Mouse (Mus musculus) CD4-positive, CD25-positive, alpha-beta regulatory T cell, adult 2 months (primary cell): ENCODE data around the gene Sec31a.

Experiments used
- DNase-seq: peaks from one replicate; pipeline ENCODE4 v3.0.0-alpha.2; 2012; ENCODE audit warnings: low read depth, low spot score

Gene Sec31a

DNA sequence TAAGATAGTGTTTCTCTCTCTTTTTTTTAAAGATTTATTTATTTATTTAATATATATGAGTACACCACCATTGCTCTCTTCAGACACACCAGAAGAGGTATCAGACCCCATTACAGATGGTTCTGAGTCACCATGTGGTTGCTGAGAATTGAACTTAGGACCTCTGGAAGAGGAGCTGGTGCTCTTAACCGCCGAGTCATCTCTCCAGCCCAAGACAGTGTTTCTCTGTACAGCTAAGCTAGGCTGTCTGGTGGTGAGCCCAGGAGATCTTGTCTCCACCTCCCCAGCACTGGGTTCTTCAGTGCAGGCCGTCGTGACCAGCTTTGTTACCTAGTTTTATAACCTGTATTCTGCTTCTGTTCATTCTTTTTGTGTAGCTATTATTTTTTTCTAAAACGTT, 5.8 kb downstream of the Sec31a start:
- no peak for DNase-seq

DNA sequence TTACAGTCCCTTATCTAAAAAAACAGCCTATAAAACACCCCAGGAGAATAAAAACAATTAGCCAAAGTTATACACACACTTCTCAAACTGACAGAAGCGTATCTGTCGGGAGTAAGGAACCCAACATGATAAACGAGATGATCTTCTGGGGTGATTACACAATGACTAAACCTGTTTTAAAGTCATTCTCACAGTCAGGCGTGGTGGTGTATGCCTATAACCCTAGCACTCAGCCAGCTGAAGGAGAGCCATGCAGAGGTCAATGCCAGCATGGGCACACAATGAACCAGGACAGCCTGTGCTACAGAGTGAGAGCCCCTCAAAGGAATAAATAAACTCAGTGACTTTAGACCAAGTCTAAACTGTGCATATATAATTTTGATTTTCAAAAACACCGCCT, 7.5 kb downstream of the Sec31a start:
- DNase-seq = no peak

DNA sequence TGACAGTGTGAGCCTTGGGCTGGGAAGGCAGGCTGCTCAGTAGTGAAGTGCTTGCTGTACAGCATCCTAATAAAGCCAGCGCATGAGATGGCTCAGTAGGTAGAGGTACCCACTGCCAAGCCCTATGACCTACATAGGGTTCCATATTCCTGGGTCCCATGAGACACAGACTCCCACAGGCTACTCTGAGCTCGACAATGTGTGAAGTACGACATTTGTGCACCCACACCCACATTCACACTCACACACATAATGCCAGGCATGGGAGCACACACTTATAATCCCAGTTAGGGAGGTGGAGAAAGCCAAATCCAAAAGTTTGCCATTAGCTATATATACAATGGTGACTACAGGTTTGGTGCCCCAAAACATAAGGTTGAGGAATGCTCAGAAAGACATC, 19.3 kb downstream of the Sec31a start:
- DNase-seq = no peak

DNA sequence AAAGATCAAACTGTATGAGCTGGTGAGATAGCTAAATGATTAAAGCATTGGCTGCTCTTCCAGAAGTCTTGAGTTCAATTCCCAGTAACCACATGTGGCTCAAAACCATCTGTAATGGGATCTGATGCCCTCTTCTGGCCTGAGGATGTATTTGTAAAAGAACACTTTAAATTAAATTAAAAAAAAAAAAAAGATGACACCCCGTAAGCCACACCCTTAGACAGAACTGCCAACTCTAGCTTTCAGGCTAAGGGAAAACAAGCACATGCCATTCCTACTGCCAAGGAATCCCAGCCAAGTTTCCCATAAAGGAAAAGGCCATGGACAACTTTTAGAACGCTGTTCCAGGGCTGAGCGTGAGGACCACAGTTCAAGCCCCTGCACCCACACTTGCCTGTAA, 22.4 kb downstream of the Sec31a start:
- DNase-seq = peak; percentile 12

DNA sequence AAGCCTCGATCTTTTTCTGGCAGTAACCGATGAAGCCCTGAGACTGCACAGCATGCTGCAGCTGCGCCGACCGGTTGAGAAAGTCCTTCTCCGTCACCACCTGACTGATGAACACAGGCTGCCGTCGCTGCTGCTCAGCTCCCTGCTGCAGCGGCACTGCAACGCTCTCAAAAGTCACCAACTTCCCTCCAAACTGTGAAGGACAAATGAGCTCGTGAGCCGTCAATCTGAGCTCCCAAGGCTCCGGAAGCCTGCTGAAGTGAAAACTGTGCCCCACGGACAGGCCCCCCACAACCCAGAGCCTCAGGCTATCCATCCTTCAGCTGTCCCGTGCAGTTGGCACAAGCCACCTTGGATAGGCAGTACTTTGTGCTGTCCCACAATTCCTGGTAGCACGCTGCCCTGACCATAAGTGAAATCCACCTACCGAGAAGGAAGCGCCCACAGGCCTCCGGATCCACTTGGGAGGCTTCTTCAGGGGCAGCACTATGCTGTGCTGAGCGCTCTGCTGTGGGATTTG, 23.5 kb downstream of the Sec31a start:
- DNase-seq = no peak

DNA sequence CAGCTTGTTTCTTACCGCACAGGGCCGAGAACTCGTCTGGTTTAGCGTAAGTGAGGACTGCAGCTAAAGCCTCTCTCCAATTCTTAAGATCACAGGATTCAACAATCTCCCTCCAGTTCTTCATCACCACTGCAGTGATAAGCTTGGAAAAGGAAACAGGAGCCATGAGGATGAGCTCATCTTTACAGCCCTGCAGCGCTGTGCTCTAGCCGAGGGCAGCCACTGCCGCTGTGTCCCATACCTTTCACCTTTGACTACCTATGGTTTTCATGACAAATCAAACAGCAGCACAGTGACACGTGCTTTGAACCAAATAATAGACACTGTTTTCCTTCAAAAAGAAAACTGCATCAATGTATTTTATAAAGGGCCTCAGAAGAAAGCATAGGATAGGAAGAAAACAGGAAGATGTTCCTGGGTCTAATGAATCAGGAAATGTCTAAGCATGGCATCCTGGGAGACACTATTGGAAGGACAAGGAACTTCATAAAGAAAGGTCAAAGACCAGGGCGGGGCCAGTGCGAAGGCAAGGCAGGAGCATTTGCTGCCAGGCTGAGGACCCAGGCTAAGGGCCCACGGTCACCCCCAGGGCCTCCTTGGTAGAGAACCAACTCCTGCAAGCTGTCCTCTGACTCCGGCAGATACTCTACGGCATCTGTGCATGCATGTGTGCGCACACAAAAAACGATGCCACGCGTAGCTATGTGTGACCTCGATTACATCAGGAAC, 32.1 kb downstream of the Sec31a start:
- no peak for DNase-seq

DNA sequence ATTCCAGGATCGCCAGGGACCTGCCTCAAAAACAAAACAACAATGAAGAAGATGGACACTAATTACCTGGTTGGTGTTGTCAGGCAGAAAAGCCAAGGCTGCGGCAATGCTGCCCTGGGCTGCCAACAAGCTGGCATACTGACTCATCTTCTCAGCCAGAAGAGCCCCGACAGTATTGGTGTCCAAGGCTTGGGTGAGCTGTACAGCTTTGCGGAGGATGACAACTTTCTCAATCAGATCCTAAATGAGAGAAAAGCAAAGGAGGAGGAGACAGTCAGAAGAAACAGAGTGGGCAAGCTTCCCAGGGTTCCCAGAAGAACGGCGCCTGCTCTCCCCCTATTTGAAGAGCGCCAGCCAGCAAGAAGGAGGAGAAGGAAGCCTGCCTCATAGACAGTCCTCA, 34.9 kb downstream of the Sec31a start:
- DNase-seq = no peak

DNA sequence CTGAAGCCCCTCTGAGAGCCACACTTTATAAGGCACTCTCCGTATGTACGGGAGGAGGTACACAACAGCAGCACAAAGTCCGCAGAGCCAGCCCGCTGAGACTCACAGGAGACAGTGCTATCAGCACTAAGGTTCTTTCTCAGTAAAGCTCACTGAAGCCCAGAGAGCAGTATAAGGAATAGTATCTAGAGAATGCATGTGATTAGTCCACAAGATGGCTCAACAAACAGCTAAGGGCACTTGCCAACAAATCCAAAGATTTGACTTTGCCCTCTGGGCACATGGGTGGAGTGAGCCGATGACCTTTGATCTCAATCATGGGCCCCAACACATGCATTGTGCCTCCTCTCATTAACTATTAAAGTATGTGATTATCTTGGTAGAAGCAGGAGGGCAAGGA, 35.8 kb downstream of the Sec31a start:
- no peak for DNase-seq

DNA sequence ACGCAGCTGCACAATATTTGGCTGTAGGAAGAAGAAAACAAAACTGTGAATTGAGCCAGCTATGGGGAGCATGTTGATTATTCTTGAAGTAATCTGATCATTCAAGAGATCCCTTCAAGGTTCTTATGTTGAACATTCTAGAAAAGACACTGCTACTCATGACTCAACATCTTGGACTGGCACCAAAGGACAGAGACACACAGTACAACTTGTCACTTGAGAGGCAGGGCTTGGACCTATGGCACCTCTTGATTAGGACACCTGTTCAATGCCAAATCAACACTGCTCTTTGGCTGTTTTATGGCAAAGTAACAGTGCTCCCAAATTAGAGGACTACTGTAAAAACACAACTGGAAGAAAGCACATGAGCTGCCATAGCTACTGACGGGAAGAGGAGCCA, 37.1 kb downstream of the Sec31a start:
- no peak for DNase-seq

DNA sequence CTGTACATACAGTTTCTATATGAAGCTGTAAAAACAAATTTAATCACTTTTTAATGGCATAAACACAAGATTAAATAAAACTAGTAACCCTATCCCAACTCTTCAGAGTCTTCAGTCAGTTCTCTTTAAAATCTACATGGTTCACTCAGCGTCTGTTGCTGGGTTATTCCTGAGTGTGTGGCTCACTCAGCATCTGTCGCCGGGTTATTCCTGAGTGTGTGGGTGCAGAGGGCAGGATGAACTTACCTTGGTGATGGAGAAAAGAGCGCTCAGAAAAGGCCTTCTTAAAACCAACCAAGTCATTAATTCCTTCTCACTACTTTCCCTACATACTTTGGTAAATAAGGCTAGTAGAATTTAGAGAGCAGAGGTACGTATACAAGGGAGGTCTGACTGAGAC, 37.8 kb downstream of the Sec31a start:
- DNase-seq = no peak

DNA sequence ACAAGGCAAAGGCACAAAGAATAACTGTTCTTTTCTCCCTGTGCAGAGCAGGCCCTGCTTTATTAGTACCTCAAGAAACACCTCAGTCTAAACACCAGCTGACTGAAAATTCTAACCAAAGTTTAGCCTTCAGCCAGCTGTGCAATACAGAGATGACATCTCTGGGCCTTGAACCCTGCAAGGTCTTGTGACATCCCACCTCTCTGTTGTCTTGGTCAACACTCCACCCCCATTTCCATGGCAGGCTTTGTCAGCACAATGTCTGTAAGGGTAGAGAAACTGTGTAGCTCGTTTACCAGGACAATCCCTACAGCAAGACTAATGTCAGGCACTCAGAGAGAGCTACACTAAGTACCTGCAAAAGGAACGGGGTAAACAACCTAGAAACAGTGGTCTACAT, 38.7 kb downstream of the Sec31a start:
- DNase-seq = no peak

DNA sequence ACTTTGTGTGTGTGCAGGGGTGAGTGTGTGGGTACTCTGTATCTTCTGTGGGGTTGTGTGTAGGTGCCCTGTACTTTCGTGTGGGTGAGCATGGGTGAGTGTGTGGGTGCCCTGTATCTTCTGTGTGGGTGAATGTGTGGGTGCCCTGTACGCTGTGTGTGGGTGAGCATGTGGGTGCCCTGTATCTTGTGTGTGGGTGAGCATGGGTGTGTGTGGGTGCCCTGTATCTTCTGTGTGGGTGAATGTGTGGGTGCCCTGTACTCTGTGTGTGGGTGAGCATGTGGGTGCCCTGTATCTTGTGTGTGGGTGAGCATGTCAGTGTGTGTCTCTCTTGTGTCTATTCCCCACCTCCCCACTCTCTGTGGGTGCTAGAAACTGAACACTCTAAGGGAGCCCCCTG, 41.3 kb downstream of the Sec31a start:
- no peak for DNase-seq

DNA sequence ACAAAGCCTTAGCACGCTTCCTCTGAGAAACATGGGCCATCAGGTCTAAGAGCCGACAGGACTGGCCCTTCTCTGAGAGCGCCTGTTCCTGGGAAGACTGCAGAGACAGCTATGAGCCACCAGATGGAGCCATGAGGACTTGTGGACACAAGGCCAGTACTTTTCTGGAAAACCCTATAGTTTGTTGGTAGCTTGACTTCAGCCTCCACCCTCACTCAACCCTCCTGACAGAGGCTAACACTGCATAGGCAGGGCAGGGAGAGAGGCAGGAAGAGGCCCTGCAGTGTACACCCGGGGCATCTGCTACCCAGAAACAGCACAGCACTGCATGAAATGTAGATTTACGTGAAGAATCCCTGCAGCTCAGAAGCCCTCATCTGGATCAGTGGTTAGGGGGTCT, 42.1 kb downstream of the Sec31a start:
- peak; percentile 64 for DNase-seq

DNA sequence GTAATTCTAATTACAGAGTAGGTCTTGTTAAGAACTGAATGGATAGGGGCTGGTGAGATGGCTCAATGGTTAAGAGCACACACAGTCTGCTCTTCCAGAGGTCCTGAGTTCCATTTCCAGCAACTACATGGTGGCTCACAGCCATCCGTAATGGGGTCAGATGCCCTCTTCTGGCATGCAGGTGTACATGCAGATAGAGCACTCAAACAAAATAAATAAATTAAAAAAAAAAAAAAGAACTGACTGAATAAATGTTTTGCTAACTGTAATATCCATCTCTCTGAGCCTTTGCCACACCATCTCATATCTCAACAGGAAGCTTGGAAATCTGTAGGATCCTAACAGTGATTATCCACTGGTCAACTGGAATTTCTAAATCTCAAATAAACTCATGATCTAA, 45.1 kb downstream of the Sec31a start:
- peak; percentile 19 for DNase-seq

DNA sequence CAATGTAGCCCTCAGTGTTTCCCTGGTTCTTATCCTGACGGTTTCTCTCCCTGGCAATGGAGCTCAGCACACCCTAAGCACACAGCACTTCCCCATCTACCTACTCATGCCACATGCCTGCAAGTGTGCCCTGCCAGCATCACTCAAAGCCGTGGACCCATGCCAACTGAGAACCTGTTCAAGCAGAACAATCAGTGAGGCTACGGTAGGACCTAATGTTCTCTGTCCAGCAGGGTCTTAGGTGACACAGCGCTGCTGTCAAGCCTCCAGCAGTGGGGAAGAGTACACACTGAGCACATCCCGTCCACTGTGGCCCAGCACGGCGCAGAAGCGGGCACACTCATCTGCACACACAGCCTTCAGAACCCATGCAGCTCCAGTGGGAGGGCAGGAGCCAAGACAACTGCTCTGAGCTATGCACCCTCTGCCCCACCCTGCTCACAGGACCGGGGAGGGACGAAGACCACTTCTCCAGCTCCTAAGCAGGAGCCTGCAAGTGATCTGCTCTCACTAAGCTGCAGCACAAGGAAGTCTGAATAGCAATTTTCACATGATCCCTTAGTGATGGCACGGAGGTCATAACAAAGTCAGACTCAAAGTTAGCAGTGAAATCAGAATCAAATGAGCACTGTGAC, 46.1 kb downstream of the Sec31a start:
- DNase-seq = no peak

DNA sequence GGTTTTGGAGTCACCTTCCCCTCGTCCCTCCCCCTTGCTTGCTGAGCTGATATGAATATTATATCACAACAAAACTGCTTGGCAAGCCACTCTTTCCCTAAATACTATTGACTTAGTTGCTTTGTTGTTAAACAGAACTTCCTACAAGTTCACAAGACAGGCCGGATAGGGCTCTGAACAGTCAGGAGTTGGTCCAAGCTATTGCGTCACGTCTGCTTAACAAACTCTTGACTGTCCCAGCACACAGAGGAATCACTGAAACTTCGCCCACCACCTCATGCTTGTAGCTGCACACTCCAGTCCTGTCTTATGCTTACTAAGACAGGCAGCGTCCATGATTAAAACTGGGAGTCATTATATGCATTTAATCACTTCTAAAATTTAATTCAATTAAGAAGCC, 46.9 kb downstream of the Sec31a start:
- no peak for DNase-seq

DNA sequence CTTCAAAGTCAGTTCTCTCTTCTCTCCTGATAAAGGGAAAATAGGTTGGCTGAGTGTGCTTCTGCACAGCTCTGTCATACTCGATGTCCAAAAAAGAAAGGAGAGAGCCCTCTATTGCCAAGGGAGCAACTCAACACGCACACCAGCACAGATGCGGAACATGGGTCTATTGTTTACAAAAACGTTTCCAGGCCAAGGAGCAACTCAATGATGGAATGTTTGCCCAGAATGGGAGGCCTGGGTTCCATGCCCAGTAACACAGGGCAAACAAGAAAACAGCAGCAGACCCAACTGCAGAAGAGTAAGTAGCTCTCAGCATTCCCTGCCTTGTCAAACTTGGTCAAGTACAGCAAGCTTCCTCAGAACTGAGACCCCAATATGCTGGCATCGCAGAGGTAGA, 47.5 kb downstream of the Sec31a start:
- no peak for DNase-seq

DNA sequence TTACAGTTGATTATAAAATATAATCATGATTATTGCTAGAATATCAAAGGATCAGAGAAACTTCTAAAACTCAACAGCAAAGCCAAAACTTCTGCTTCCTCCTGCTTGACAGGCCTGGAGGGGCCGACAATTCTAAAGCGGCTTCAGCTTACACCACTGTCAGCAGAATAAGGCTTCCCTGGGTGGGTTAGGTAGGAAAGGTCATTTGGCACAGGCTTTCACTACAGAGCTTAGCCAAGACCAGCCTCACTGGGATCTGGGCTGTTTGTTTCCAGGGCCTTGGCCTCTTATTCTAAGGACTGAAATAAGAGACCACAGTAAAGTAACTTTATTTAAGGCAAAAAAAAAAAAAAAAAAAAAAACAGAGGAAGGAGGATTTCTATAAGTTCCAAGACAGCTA, 49.0 kb downstream of the Sec31a start:
- DNase-seq = no peak

DNA sequence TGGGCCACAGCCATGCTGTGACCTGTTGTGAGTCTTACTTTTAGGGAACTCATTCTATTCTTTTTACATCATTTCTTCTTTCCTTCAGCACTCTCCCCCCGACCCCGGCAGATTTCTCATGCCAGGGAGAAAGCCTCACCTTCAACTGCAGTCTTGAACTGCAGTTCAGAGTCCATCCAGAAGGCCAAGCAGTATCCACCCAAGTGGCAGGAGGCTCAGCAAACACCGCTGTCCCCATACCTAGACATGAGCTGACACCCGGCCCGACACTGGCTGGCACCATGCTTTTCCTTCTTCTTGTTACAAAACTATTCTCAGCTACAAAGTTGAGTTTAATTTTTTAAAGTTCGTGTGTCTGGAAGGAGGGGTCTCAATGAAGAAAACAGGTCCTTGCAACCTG, 55.7 kb downstream of the Sec31a start:
- no peak for DNase-seq

DNA sequence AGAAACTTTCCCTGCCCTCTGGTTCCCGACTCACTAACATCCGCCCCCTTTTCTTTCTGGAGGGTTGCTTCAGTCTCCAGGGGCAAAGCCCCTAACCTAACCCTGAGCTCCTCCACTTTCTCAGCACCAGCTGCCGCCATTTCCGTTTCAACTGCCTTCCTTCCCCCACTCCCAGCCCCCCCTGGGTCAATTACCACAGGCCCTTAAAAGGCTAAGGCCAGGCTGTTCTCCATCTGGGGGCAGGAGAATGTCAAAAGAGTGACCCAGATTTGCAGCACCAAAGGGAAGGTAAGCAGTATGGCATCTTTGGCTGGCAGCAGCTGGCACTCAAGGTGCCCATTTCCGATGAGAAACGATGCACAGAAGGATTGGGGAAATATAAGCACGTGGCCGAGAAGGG, 57.7 kb downstream of the Sec31a start:
- DNase-seq = no peak

DNA sequence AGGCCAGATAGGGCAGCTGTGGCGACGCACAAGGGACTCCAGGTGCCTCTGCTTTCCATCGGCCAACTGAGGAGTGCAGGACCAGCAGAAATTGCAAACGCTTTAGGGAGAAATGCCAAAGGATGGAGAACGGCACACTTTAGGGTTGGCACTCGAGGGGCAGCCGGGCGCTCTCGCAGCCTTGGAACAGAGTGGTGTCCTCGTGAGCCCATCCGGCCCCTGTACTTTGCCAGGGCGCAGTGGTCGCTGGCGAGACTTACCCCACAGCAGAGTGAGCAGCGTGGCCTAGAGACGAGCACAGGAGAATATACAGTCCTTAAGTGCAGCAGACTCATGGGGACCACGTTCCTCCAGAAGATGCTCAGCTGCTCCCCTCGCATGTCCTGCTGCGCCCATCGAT, 61.4 kb downstream of the Sec31a start:
- no peak for DNase-seq

DNA sequence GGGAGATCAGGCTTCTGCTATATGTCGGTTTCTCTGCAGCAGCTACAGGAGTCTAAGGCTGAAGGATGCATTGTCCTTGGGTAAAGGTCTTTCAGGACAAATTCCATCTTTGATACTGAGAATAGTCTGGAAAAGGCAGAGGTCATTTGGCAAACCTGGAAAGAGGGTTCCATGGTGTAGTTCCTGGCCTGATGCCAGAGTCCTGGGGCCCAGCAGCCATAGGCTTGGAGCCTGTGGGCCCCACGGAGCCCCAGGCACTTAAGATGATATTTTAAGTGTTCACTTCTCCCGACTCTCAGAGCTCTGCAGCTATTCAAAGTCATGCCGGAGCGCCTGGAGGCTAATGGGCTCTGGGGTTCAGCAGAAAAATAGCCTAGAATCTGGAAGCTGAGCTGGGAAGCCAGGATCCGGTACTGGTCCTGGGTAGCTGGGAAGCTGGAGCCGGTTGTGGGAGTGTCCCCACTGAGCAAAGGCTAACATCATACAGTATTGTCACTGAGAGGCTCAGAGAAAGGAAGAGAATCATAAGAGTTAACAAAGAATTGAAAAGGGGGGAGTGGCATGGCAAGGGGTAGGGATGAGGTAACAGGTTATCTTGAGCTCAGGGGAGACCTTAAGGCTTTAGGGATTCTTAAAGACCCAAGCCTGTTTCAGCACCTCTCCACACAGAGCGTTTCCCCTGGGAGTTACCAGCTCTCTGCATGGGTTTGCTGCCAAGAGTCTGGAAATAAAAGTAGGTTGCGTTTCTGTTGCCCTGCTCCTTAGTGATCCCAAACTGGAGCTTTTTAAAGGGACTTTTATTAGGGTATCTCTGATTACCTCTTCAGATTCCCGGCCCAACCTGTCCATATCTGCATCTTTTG, 62.8 kb downstream of the Sec31a start:
- DNase-seq = no peak
